Mouse (Mus musculus) neural tube, embryonic 15.5 days (tissue): ENCODE measurements around the gene Atp4a. TPM values are rescaled to one million over a fixed set of nuclear protein-coding genes. Genes with fewer than 3 reads are reported as not detected.
"Not testable (repeated sequence)": the region's sequence is repeated elsewhere in the genome, so short reads cannot be mapped to it uniquely, and the experiment has no call there.

Source experiments
- ATAC-seq: fragments of 200-750 bp; cut with Nextera tagmentation; 2 replicates; pipeline ENCODE4 v1.8.0; 2017; ENCODE audit warnings: mild to moderate bottlenecking, moderate TSS enrichment, moderate library complexity; ENCODE audit not compliant: low FRiP score
- H3K27ac ChIP-seq: fragments of 300-500 bp; sonication (generic); replicated peaks from 2 replicates; pipeline ENCODE4 v1.5.1; 2015; ENCODE audit warnings: mild to moderate bottlenecking, inconsistent platforms
- H3K27me3 ChIP-seq: fragments of 300-500 bp; sonication (generic); replicated peaks from 2 replicates; pipeline ENCODE4 v1.6.1; 2015; ENCODE audit warnings: inconsistent platforms
- H3K36me3 ChIP-seq: fragments of 300-500 bp; sonication (generic); 2 replicates; pipeline ENCODE4 v1.6.1; 2015; ENCODE audit warnings: inconsistent platforms
- H3K4me1 ChIP-seq: fragments of 300-500 bp; sonication (generic); 2 replicates; pipeline ENCODE4 v1.6.1; 2015; ENCODE audit warnings: inconsistent platforms
- H3K4me2 ChIP-seq: fragments of 300-500 bp; sonication (generic); 2 replicates; pipeline ENCODE4 v1.6.1; 2015; ENCODE audit warnings: inconsistent platforms, mild to moderate bottlenecking, moderate library complexity
- H3K4me3 ChIP-seq: fragments of 300-500 bp; sonication (generic); replicated peaks from 2 replicates; pipeline ENCODE4 v1.5.1; 2015; ENCODE audit warnings: mild to moderate bottlenecking, inconsistent platforms
- H3K9ac ChIP-seq: fragments of 300-500 bp; sonication (generic); replicated peaks from 2 replicates; pipeline ENCODE4 v1.6.1; 2015; ENCODE audit warnings: mild to moderate bottlenecking, inconsistent platforms
- H3K9me3 ChIP-seq: fragments of 300-500 bp; sonication (generic); replicated peaks from 2 replicates; pipeline ENCODE4 v1.6.1; 2016; ENCODE audit warnings: inconsistent platforms
- WGBS: fragments of 180-500 bp; shearing (Covaris S2); methylation state at CpG from one replicate; pipeline ENCODE4 v1.1.7; 2015; ENCODE audit warnings: mixed read lengths; 5-methylcytosine and 5-hydroxymethylcytosine counted together
- polyA plus RNA-seq: library from polyadenylated mRNA; unstranded; fragments of >200 nt; fragmentation: Nextera tagmentation; extraction: Ambion mirVana; gene quantifications from 2 replicates; pipeline ENCODE4 v1.2.1, GENCODE M21; 2015

Gene Atp4a
- polyA plus RNA-seq, 1 experiment from 2014 or later, result 3.2 TPM

GRCm38 (mm10) chr7:30730064-30730722, 18.2 kb downstream of the Atp4a start:
- H3K9me3 ChIP-seq, H3K27me3 ChIP-seq: not testable (repeated sequence)
- Histone ChIP-seq H3K36me3 (peaks cover 38% of the 10 kb centered on the region), H3K27ac (peak overlapping the region; percentile 92), H3K4me2 (peak overlapping the region; percentile 66), H3K9ac (peak overlapping the region; percentile 91), H3K4me1 (peaks cover 31% of the 10 kb centered on the region), H3K4me3 (peak overlapping the region; percentile 75)
- 11% methylated on average over 15 of the region's 22 CpGs for WGBS
- ATAC-seq, result peak; percentile 53

GRCm38 (mm10) chr7:30736211-30736610, 24.2 kb downstream of the Atp4a start:
- Histone ChIP-seq H3K27ac (no peak overlapping the region), H3K36me3 (peaks cover 50% of the 10 kb centered on the region), H3K9ac (no peak overlapping the region), H3K4me1 (peaks cover 7% of the 10 kb centered on the region), H3K9me3 (no peaks in the 10 kb centered on the region), H3K4me3 (no peak overlapping the region), H3K27me3 (no peaks in the 10 kb centered on the region), H3K4me2 (no peak overlapping the region)
- WGBS, result 92% methylated on average over 3 of the region's 3 CpGs
- ATAC-seq, result no peak

- not testable (repeated sequence) for H3K9ac ChIP-seq, ATAC-seq, H3K4me2 ChIP-seq, H3K4me1 ChIP-seq, H3K27me3 ChIP-seq, H3K4me3 ChIP-seq, H3K36me3 ChIP-seq, H3K9me3 ChIP-seq, H3K27ac ChIP-seq
- 75% methylated on average over 2 of the region's 2 CpGs for WGBS
Observed at GRCm38 (mm10) chr7:30742570-30742969, 30.6 kb downstream of the Atp4a start.

- H3K4me2 ChIP-seq, H3K27me3 ChIP-seq, H3K36me3 ChIP-seq, H3K27ac ChIP-seq, H3K9me3 ChIP-seq, H3K9ac ChIP-seq, ATAC-seq, H3K4me3 ChIP-seq, H3K4me1 ChIP-seq: not testable (repeated sequence)
- 100% methylated on average over 1 of the region's 4 CpGs for WGBS
Observed at GRCm38 (mm10) chr7:30743617-30744016, 31.6 kb downstream of the Atp4a start, which contains the start of gene Gapdhs. TSS of gene Gapdhs (minus strand) at chr7:30743681.

GRCm38 (mm10) chr7:30744022-30744598, 32.1 kb downstream of the Atp4a start:
- no peak for ATAC-seq
- H3K27ac ChIP-seq, result no peak overlapping the region
- WGBS, result 43% methylated on average over 4 of the region's 4 CpGs

GRCm38 (mm10) chr7:30747525-30748204, 35.7 kb downstream of the Atp4a start:
- peaks cover 6% of the 10 kb centered on the region for H3K36me3 ChIP-seq
- no peak overlapping the region for H3K4me2 ChIP-seq
- ATAC-seq, result no peak
- no peak overlapping the region for H3K27ac ChIP-seq
- H3K4me1 ChIP-seq, result 0 out of 2 replicates have a peak, but pooled peaks cover 3% of the 10 kb centered on the region
- 89% methylated on average over 7 of the region's 7 CpGs for WGBS
- no peaks in the 10 kb centered on the region for H3K9me3 ChIP-seq
- no peak overlapping the region for H3K9ac ChIP-seq
- no peak overlapping the region for H3K4me3 ChIP-seq
- no peaks in the 10 kb centered on the region for H3K27me3 ChIP-seq

More at GRCm38 (mm10) chr7:30744022-30744598, 32.1 kb downstream of the Atp4a start:
- H3K36me3 ChIP-seq, result peaks cover 2% of the 10 kb centered on the region; the same call in 1 of the 2 replicates
- H3K9ac ChIP-seq, result no peak overlapping the region
- no peak overlapping the region for H3K4me3 ChIP-seq
- no peaks in the 10 kb centered on the region for H3K9me3 ChIP-seq
- 0 out of 2 replicates have a peak, but pooled peaks cover 3% of the 10 kb centered on the region for H3K4me1 ChIP-seq
- H3K4me2 ChIP-seq, result no peak overlapping the region
- no peaks in the 10 kb centered on the region for H3K27me3 ChIP-seq

- no peak overlapping the region for H3K27ac ChIP-seq
- no peak overlapping the region for H3K9ac ChIP-seq
- no peak overlapping the region for H3K4me2 ChIP-seq
- peaks cover 4% of the 10 kb centered on the region; the same call in 1 of the 2 replicates for H3K9me3 ChIP-seq
- ATAC-seq, result no peak
- 90% methylated on average over 13 of the region's 13 CpGs for WGBS
- no peak overlapping the region for H3K4me3 ChIP-seq
- no peaks in the 10 kb centered on the region for H3K27me3 ChIP-seq
- H3K36me3 ChIP-seq, result peaks cover 24% of the 10 kb centered on the region
- H3K4me1 ChIP-seq, result no peaks in the 10 kb centered on the region
Observed at GRCm38 (mm10) chr7:30749824-30750606, 38.0 kb downstream of the Atp4a start.

GRCm38 (mm10) chr7:30751086-30751669, 39.2 kb downstream of the Atp4a start, which contains the start of gene Sbsn:
TSS of gene Sbsn (plus strand) at chr7:30751471.
- 61% methylated on average over 5 of the region's 5 CpGs for WGBS
- Histone ChIP-seq H3K27me3 (no peaks in the 10 kb centered on the region), H3K27ac (no peak within 1 kb of the TSS), H3K4me2 (no peak within 1 kb of the TSS), H3K4me3 (no peak within 1 kb of the TSS), H3K9ac (no peak within 1 kb of the TSS), H3K4me1 (no peaks in the 10 kb centered on the region), H3K36me3 (peaks cover 36% of the 10 kb centered on the region), H3K9me3 (peaks cover 4% of the 10 kb centered on the region; the same call in 1 of the 2 replicates)
- ATAC-seq, result no peak

GRCm38 (mm10) chr7:30757001-30757400, 45.0 kb downstream of the Atp4a start:
- WGBS, result 73% methylated on average over 3 of the region's 3 CpGs
- H3K4me2 ChIP-seq, result no peak overlapping the region

GRCm38 (mm10) chr7:30758853-30759252, 46.8 kb downstream of the Atp4a start:
- Histone ChIP-seq H3K4me3 (no peak overlapping the region), H3K4me2 (no peak overlapping the region), H3K27me3 (0 out of 2 replicates have a peak, but pooled peaks cover 1% of the 10 kb centered on the region), H3K9me3 (peaks cover 4% of the 10 kb centered on the region; the same call in 1 of the 2 replicates), H3K4me1 (no peaks in the 10 kb centered on the region), H3K27ac (no peak overlapping the region), H3K9ac (no peak overlapping the region), H3K36me3 (peaks cover 29% of the 10 kb centered on the region)
- WGBS, result 38% methylated on average over 4 of the region's 4 CpGs
- ATAC-seq, result no peak

More at GRCm38 (mm10) chr7:30757001-30757400, 45.0 kb downstream of the Atp4a start:
- no peak for ATAC-seq
- Histone ChIP-seq H3K4me3 (no peak overlapping the region), H3K9me3 (peaks cover 4% of the 10 kb centered on the region; the same call in 1 of the 2 replicates), H3K9ac (no peak overlapping the region), H3K4me1 (no peaks in the 10 kb centered on the region), H3K36me3 (peaks cover 36% of the 10 kb centered on the region), H3K27ac (no peak overlapping the region), H3K27me3 (no peaks in the 10 kb centered on the region)
